Mouse (Mus musculus): ENCODE results near the gene Hist2h3c2. TPM values are rescaled to one million over a fixed set of nuclear protein-coding genes. Genes with fewer than 3 reads are reported as not detected.
"Not testable (repeated sequence)": the region's sequence is repeated elsewhere in the genome, so short reads cannot be mapped to it uniquely, and the experiment has no call there.

The Hist2h3c2 gene
- polyA plus RNA-seq (2012; rRNA removed) = 18.0 and 18.3 TPM in 2 replicates

- H3K4me3 ChIP-seq (ENCODE audit: control insufficient read depth, low read depth, low read length) = peak within 1 kb of the TSS; percentile 85
- H3K27ac ChIP-seq (ENCODE audit: control insufficient read depth, insufficient read depth, low read depth, low read length) = peak within 1 kb of the TSS; percentile 76
- not testable (repeated sequence) for H3K36me3 ChIP-seq (ENCODE audit: control insufficient read depth, insufficient read depth, low read length); H3K27me3 ChIP-seq (ENCODE audit: control insufficient read depth, insufficient read depth, low read length); H3K4me1 ChIP-seq (ENCODE audit: control insufficient read depth, insufficient read depth, low read length)
Measured at GRCm38 (mm10) chr3:96238954-96239793, at the start of gene Hist2h3c2. TSS of gene Hist2h3c2 (minus strand) at chr3:96239127.

- not testable (repeated sequence) for H3K27me3 ChIP-seq (ENCODE audit: control insufficient read depth, insufficient read depth, low read length); H3K4me3 ChIP-seq (ENCODE audit: control insufficient read depth, low read depth, low read length); H3K4me1 ChIP-seq (ENCODE audit: control insufficient read depth, insufficient read depth, low read length); H3K27ac ChIP-seq (ENCODE audit: control insufficient read depth, insufficient read depth, low read depth, low read length); H3K36me3 ChIP-seq (ENCODE audit: control insufficient read depth, insufficient read depth, low read length)
- peak; percentile 95 for TF ChIP-seq CTCF (IDR thresholded peaks at IDR 0.05; ENCODE audit: control insufficient read depth, insufficient read depth, insufficient replicate concordance, low read depth, low read length)
Measured at GRCm38 (mm10) chr3:96287334-96287733, 48.4 kb upstream of the Hist2h3c2 start.

DNA sequence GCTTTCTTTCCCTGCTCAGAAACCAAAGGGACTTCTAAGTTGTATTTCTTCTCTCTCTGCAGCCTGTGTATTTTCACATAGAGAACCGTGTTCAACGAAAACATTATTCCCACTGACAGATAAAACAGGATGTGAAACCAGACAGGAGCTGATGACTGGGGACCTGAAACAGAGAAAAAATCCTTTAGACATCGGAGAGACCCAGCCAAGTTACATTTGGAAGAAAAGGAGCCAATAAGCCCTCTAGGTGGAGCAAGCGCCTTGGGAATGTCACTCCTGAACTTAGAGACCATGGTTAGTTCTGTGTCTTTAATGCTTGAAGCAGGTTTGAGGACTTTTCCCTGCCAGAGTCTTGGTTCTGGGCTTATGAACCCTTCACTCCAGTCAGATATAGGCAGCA lies 45.5 kb upstream of the Hist2h3c2 start:
- no peak overlapping the region for H3K4me3 ChIP-seq (ENCODE audit: control insufficient read depth, low read depth, low read length)

DNA sequence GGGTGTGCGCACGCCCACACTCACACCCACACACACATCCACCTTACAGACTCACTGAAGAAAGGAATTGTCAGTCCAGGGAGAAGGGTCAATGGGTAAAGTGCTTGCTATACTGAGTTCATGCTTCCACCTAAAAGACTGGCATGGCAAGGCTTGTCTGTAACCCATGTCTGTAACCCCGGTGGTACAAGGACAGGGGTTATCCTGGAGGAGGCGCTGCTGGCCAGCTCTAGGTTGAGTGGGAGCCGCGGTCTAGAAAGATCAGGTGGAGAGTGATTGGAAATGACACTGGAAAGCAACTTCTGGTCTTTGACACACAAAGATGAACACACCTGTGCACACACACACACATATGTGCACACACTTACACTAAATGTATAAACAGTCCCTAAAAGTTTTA lies 41.7 kb upstream of the Hist2h3c2 start:
- no peak for TF ChIP-seq POLR2A (IDR thresholded peaks at IDR 0.05; ENCODE audit: control insufficient read depth, low read depth, low read length)
- TF ChIP-seq CTCF (IDR thresholded peaks at IDR 0.05; ENCODE audit: control insufficient read depth, insufficient read depth, insufficient replicate concordance, low read depth, low read length) = no peak
- H3K27ac ChIP-seq (ENCODE audit: control insufficient read depth, insufficient read depth, low read depth, low read length) = no peak overlapping the region
- H3K4me1 ChIP-seq (ENCODE audit: control insufficient read depth, insufficient read depth, low read length) = peaks cover 9% of the 10 kb centered on the region
- H3K27me3 ChIP-seq (ENCODE audit: control insufficient read depth, insufficient read depth, low read length) = no peaks in the 10 kb centered on the region
- no peaks in the 10 kb centered on the region for H3K36me3 ChIP-seq (ENCODE audit: control insufficient read depth, insufficient read depth, low read length)
- H3K4me3 ChIP-seq (ENCODE audit: control insufficient read depth, low read depth, low read length) = no peak overlapping the region

More for the DNA sequence above, 45.5 kb upstream of the Hist2h3c2 start:
- Histone ChIP-seq H3K36me3 (ENCODE audit: control insufficient read depth, insufficient read depth, low read length) (no peaks in the 10 kb centered on the region), H3K27ac (ENCODE audit: control insufficient read depth, insufficient read depth, low read depth, low read length) (no peak overlapping the region), H3K4me1 (ENCODE audit: control insufficient read depth, insufficient read depth, low read length) (no peaks in the 10 kb centered on the region; the same call in 1 of the 2 replicates), H3K27me3 (ENCODE audit: control insufficient read depth, insufficient read depth, low read length) (no peaks in the 10 kb centered on the region)
- TF ChIP-seq POLR2A (IDR thresholded peaks at IDR 0.05; ENCODE audit: control insufficient read depth, low read depth, low read length) = no peak

DNA sequence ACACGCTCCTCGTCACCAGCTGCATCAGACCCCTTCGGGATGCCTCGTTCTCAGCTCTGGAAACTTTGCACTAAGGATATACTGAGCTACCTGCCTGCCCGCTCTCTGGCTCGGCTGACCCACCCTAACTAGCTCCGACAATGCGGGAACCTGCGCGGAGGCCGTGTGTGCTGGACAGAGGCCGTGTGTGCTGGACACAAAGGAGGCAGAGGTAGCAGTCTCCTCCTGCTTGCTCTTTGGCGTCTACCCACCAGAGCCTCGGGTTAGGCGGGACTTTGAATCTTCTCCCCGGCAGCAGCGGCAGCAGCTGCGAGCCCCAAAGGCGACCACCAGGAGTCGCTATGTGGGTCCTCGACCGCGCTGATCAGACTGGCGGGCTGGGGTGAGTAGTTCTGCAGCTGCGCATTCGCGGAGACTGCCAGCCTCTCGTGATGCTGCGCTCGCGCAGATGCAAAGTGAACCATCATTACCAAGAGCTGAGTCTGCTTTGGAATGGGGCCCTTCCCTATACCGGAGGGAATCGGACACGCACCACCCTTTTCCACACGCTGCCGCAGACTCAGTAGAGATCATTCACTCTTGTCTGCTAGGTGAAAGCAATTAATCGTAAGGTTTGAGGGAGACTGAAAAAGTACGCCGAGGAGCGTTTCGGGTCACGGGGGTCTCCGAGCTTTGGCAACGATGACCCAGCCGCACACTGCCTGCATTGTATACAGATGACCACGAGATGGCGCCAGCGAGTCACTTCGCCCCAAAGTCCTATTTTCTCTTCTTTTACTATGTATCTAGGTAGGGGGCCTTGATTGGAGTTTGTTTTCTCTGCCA lies 39.1 kb upstream of the Hist2h3c2 start:
- no peak overlapping the region for H3K27ac ChIP-seq (ENCODE audit: control insufficient read depth, insufficient read depth, low read depth, low read length)
- H3K27me3 ChIP-seq (ENCODE audit: control insufficient read depth, insufficient read depth, low read length) = no peaks in the 10 kb centered on the region

DNA sequence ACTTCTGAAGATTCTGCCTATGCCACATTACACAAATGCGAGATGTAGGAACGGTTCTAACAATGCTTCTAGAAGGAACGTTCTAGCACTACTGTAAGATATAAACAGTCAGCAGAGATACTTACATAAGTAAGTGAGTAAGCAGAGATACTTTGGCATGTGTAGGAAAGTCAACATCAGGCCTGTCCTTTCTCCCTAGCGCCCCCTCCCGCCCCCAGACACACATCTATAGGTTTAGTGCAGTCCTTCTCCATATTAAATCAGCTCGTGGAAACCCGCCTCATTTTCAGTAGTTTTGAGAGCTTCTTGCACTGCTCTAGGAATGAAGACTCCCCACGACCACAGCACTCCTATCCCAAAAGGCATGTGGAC lies 38.5 kb upstream of the Hist2h3c2 start:
- Histone ChIP-seq H3K27me3 (ENCODE audit: control insufficient read depth, insufficient read depth, low read length) (no peaks in the 10 kb centered on the region), H3K4me1 (ENCODE audit: control insufficient read depth, insufficient read depth, low read length) (peaks cover 9% of the 10 kb centered on the region), H3K4me3 (ENCODE audit: control insufficient read depth, low read depth, low read length) (peak overlapping the region; percentile 68; the same call in 1 of the 2 replicates), H3K27ac (ENCODE audit: control insufficient read depth, insufficient read depth, low read depth, low read length) (no peak overlapping the region), H3K36me3 (ENCODE audit: control insufficient read depth, insufficient read depth, low read length) (no peaks in the 10 kb centered on the region)
- no peak for TF ChIP-seq POLR2A (IDR thresholded peaks at IDR 0.05; ENCODE audit: control insufficient read depth, low read depth, low read length)

More for the DNA sequence above, 39.1 kb upstream of the Hist2h3c2 start:
- Histone ChIP-seq H3K4me3 (ENCODE audit: control insufficient read depth, low read depth, low read length) (peak overlapping the region; percentile 68), H3K36me3 (ENCODE audit: control insufficient read depth, insufficient read depth, low read length) (no peaks in the 10 kb centered on the region), H3K4me1 (ENCODE audit: control insufficient read depth, insufficient read depth, low read length) (peaks cover 9% of the 10 kb centered on the region)
- no peak for TF ChIP-seq POLR2A (IDR thresholded peaks at IDR 0.05; ENCODE audit: control insufficient read depth, low read depth, low read length)
- peak; percentile 89 for TF ChIP-seq CTCF (IDR thresholded peaks at IDR 0.05; ENCODE audit: control insufficient read depth, insufficient read depth, insufficient replicate concordance, low read depth, low read length)

- Histone ChIP-seq H3K4me1 (ENCODE audit: control insufficient read depth, insufficient read depth, low read length) (peaks cover 17% of the 10 kb centered on the region), H3K27me3 (ENCODE audit: control insufficient read depth, insufficient read depth, low read length) (no peaks in the 10 kb centered on the region), H3K4me3 (ENCODE audit: control insufficient read depth, low read depth, low read length) (no peak overlapping the region), H3K36me3 (ENCODE audit: control insufficient read depth, insufficient read depth, low read length) (no peaks in the 10 kb centered on the region), H3K27ac (ENCODE audit: control insufficient read depth, insufficient read depth, low read depth, low read length) (no peak overlapping the region)
- TF ChIP-seq CTCF (IDR thresholded peaks at IDR 0.05; ENCODE audit: control insufficient read depth, insufficient read depth, insufficient replicate concordance, low read depth, low read length) (no peak), POLR2A (IDR thresholded peaks at IDR 0.05; ENCODE audit: control insufficient read depth, low read depth, low read length) (no peak)
Measured at GRCm38 (mm10) chr3:96273591-96274465, 34.9 kb upstream of the Hist2h3c2 start.
